Comparison of ENCODE assay signal across 8 mouse cellular contexts in the genomic region with DNA sequence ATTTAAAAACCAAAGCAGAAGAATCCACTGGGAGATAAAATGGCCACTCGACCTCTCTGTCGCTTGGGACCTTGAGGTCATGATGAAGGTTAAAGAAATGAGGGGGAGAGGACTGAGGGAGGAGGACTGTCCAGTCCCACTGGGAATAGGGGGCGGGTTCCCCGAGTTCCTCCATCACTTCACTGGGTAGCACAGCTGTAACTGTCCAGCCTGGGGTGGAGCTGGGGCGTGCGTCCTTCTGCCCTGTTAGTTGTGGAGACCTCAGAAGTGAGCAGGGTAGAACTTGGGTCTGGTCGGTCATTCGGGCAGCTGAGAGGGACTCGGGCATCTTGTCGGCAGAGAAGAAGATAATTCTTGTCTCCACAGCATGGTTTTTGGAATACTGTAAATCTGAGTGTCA. TPM values are rescaled to one million over a fixed set of nuclear protein-coding genes. Genes with fewer than 3 reads are reported as not detected.
DNase-seq lines count a peak whose midpoint lies in the region; ATAC-seq and TF ChIP-seq lines count a peak whose summit lies in the region.

No protein-coding gene starts in this region.

- H3K9me3 ChIP-seq in heart, embryonic 10.5 days, result no peaks in the 10 kb centered on the region
- H3K9me3 ChIP-seq in ES-E14 (ENCODE audit: control insufficient read depth, insufficient read depth, low read depth, low read length), result no peaks in the 10 kb centered on the region
- H3K9me3 ChIP-seq in heart, embryonic 16.5 days (replicated peaks; ENCODE audit: control insufficient read depth, low read length), result no peaks in the 10 kb centered on the region
- no peaks in the 10 kb centered on the region for H3K9me3 ChIP-seq in liver, postnatal 0 days (ENCODE audit: low read length)

- no peak for ATAC-seq in heart, embryonic 16.5 days (replicated peaks; ENCODE audit: extremely low read depth, insufficient read depth, low FRiP score)
- ATAC-seq in liver, postnatal 0 days, result no peak
- no peak for ATAC-seq in frontal cortex, adult (ENCODE audit: low TSS enrichment)

- 27% methylated on average over 10 of the region's 10 CpGs for WGBS in heart, embryonic 10.5 days
- 31% methylated on average over 10 of the region's 10 CpGs for WGBS in heart, embryonic 16.5 days
- 42% methylated on average over 10 of the region's 10 CpGs for WGBS in liver, postnatal 0 days (ENCODE audit: insufficient replicate concordance)

- peaks cover 5% of the 10 kb centered on the region; the same call in 1 of the 2 replicates for H3K27me3 ChIP-seq in heart, embryonic 10.5 days (ENCODE audit: insufficient read depth, poor library complexity, severe bottlenecking)
- no peaks in the 10 kb centered on the region for H3K27me3 ChIP-seq in heart, embryonic 16.5 days (ENCODE audit: control insufficient read depth, insufficient read depth, low read length)
- H3K27me3 ChIP-seq in liver, postnatal 0 days (ENCODE audit: insufficient read depth, low read length), result no peaks in the 10 kb centered on the region

- no peak for TF ChIP-seq EP300 in liver, postnatal 0 days (IDR thresholded peaks at IDR 0.05; ENCODE audit: low read depth)

- H3K4me1 ChIP-seq in heart, embryonic 10.5 days, result peaks cover 11% of the 10 kb centered on the region
- peaks cover 0 to 3% of the 10 kb centered on the region in 2 experiments; a peak in 1 of 4 replicates for H3K4me1 ChIP-seq in ES-E14 (ENCODE audit: control insufficient read depth in 2 of 2, insufficient read depth in 2 of 2, low read length in 2 of 2, poor library complexity in 1 of 2)
- H3K4me1 ChIP-seq in heart, embryonic 16.5 days (ENCODE audit: control insufficient read depth, insufficient read depth, low read length), result no peaks in the 10 kb centered on the region
- no peaks in the 10 kb centered on the region for H3K4me1 ChIP-seq in liver, postnatal 0 days (ENCODE audit: insufficient read depth)

- TF ChIP-seq CTCF in liver, postnatal 0 days (IDR thresholded peaks at IDR 0.05; ENCODE audit: low read depth), result no peak

- H3K27ac ChIP-seq in heart, embryonic 10.5 days, result peak overlapping the region; percentile 86
- no peak overlapping the region for H3K27ac ChIP-seq in ES-E14 (ENCODE audit: insufficient read depth, low read depth, low read length, poor library complexity, severe bottlenecking)
- peak overlapping the region; percentile 58; the same call in 1 of the 2 replicates for H3K27ac ChIP-seq in heart, embryonic 16.5 days (ENCODE audit: low read length)
- no peak overlapping the region for H3K27ac ChIP-seq in liver, postnatal 0 days (ENCODE audit: low read depth)

- no peak overlapping the region for H3K9ac ChIP-seq in ES-E14 (ENCODE audit: insufficient read depth, low read depth, low read length, poor library complexity, severe bottlenecking)
- peak overlapping the region; percentile 77 for H3K9ac ChIP-seq in heart, embryonic 16.5 days (ENCODE audit: low read length)
- peak overlapping the region; percentile 56 for H3K9ac ChIP-seq in liver, postnatal 0 days (replicated peaks)

- DNase-seq in heart, embryonic 10.5 days (ENCODE audit: low spot score), result peak; percentile 74
- no peak for DNase-seq in heart, adult 8-10 months (ENCODE audit: low spot score)
- DNase-seq in ES-E14 (ENCODE audit: low read depth, low spot score), result no peak
- no peak for DNase-seq in liver, postnatal 0 days
- DNase-seq in thymus, postnatal 36 days, result no peak
- no peak for DNase-seq in spleen, adult 12 weeks (ENCODE audit: low spot score)

- peak overlapping the region; percentile 72 for H3K4me2 ChIP-seq in heart, embryonic 16.5 days (ENCODE audit: low read depth, low read length)
- H3K4me2 ChIP-seq in liver, postnatal 0 days (ENCODE audit: low read depth, low read length), result peak overlapping the region; percentile 79

- in situ Hi-C loops in ES-E14 (cut with MboI; ENCODE audit: low sequenced_read_pairs in 2 of 2, unreplicated experiment in 2 of 2), result no loop called here

- H3K4me3 ChIP-seq in heart, embryonic 10.5 days, result peak overlapping the region; percentile 71
- peak overlapping the region; percentile 52 to 61; a peak in 3 of 4 replicates for H3K4me3 ChIP-seq in ES-E14 (ENCODE audit: insufficient read depth in 1 of 2, low read depth in 1 of 2, low read length in 2 of 2, poor library complexity in 1 of 2, severe bottlenecking in 1 of 2)
- peak overlapping the region; percentile 67 for H3K4me3 ChIP-seq in heart, embryonic 16.5 days (ENCODE audit: low read length)
- peak overlapping the region; percentile 51 for H3K4me3 ChIP-seq in liver, postnatal 0 days (ENCODE audit: low read depth, low read length)

- no peaks in the 10 kb centered on the region for H3K36me3 ChIP-seq in heart, embryonic 10.5 days
- no peaks in the 10 kb centered on the region for H3K36me3 ChIP-seq in ES-E14 (ENCODE audit: control insufficient read depth, insufficient read depth, low read length, poor library complexity, severe bottlenecking)
- H3K36me3 ChIP-seq in heart, embryonic 16.5 days (ENCODE audit: control insufficient read depth, insufficient read depth), result no peaks in the 10 kb centered on the region
- H3K36me3 ChIP-seq in liver, postnatal 0 days (replicated peaks; ENCODE audit: insufficient read depth, low read length), result no peaks in the 10 kb centered on the region

TF ChIP-seq in ES-E14, 5 proteins besides CTCF, POLR2A, EP300 and RAD21:
- no peak for TF ChIP-seq MAFK (IDR thresholded peaks at IDR 0.05; ENCODE audit: insufficient read depth, low read depth, low read length)
- TF ChIP-seq CHD2 (IDR thresholded peaks at IDR 0.05; ENCODE audit: low read depth, low read length), result no peak
- no peak for TF ChIP-seq ZNF384 (IDR thresholded peaks at IDR 0.05; ENCODE audit: low read depth, low read length)
- no peak for TF ChIP-seq ZC3H11A (IDR thresholded peaks at IDR 0.05; ENCODE audit: borderline replicate concordance, low read depth, low read length)
- TF ChIP-seq HCFC1 (IDR thresholded peaks at IDR 0.05; ENCODE audit: borderline replicate concordance, insufficient read depth, low read length), result no peak

RNA-seq across cellular contexts. Expression of gene H2-Eb1, which starts 3.6 kb away (rescaled TPM):
- 1.4 TPM in 2 replicates for polyA plus RNA-seq in heart, embryonic 10.5 days (2016; fragmentation: Nextera tagmentation; extraction: Ambion mirVana)
- total RNA-seq in heart, adult 8-10 months (2022), result 10 to 100 TPM; 15.1 to 32.1 (median 26.2) TPM
- total RNA-seq in ES-E14 (2012; rRNA removed), result 3.4 and 5.7 TPM in 2 replicates
- polyA plus RNA-seq in heart, embryonic 16.5 days (2015; fragmentation: Nextera tagmentation; extraction: Ambion mirVana), result 20.8 and 54.0 TPM in 2 replicates
- 8.2 and 9.3 TPM in 2 replicates for polyA plus RNA-seq in liver, postnatal 0 days (2015; fragmentation: Nextera tagmentation; extraction: Ambion mirVana)

RNA-seq across cellular contexts. Expression of gene H2-Eb2, which starts 16.2 kb away (rescaled TPM):
- not detected in 2 replicates for polyA plus RNA-seq in heart, embryonic 10.5 days (2016; fragmentation: Nextera tagmentation; extraction: Ambion mirVana)
- not detected for total RNA-seq in heart, adult 8-10 months (2022)
- total RNA-seq in ES-E14 (2012; rRNA removed), result not detected in 2 replicates
- polyA plus RNA-seq in heart, embryonic 16.5 days (2015; fragmentation: Nextera tagmentation; extraction: Ambion mirVana), result 0.11 and 0.42 TPM in 2 replicates
- polyA plus RNA-seq in liver, postnatal 0 days (2015; fragmentation: Nextera tagmentation; extraction: Ambion mirVana), result not detected in 2 replicates

RNA-seq across cellular contexts. Expression of gene H2-Aa, which starts 21.6 kb away (rescaled TPM):
- 0.11 TPM in 1 of 2 replicates, not detected in the other for polyA plus RNA-seq in heart, embryonic 10.5 days (2016; fragmentation: Nextera tagmentation; extraction: Ambion mirVana)
- total RNA-seq in heart, adult 8-10 months (2022), result 10 to 100 TPM; 15.7 to 28.3 (median 26.7) TPM
- total RNA-seq in ES-E14 (2012; rRNA removed), result 0.48 and 1.6 TPM in 2 replicates
- 35.2 and 72.7 TPM in 2 replicates for polyA plus RNA-seq in heart, embryonic 16.5 days (2015; fragmentation: Nextera tagmentation; extraction: Ambion mirVana)
- 12.0 and 15.3 TPM in 2 replicates for polyA plus RNA-seq in liver, postnatal 0 days (2015; fragmentation: Nextera tagmentation; extraction: Ambion mirVana)

RNA-seq across cellular contexts. Expression of gene Btnl2, which starts 45.4 kb away (rescaled TPM):
- 0.05 TPM in 1 of 2 replicates, not detected in the other for polyA plus RNA-seq in heart, embryonic 10.5 days (2016; fragmentation: Nextera tagmentation; extraction: Ambion mirVana)
- total RNA-seq in heart, adult 8-10 months (2022), result under 1 TPM; 0.16 to 0.68 (median 0.49) TPM
- total RNA-seq in ES-E14 (2012; rRNA removed), result not detected in 2 replicates
- polyA plus RNA-seq in heart, embryonic 16.5 days (2015; fragmentation: Nextera tagmentation; extraction: Ambion mirVana), result 0.09 TPM in 1 of 2 replicates, not detected in the other
- not detected in 2 replicates for polyA plus RNA-seq in liver, postnatal 0 days (2015; fragmentation: Nextera tagmentation; extraction: Ambion mirVana)

RNA-seq across cellular contexts. Expression of gene H2-Ab1, which starts 51.7 kb away (rescaled TPM):
- 13.2 and 14.6 TPM in 2 replicates for polyA plus RNA-seq in heart, embryonic 10.5 days (2016; fragmentation: Nextera tagmentation; extraction: Ambion mirVana)
- total RNA-seq in heart, adult 8-10 months (2022), result 10 to 100 TPM; 13.2 to 19.1 (median 15.6) TPM
- 1.9 and 2.9 TPM in 2 replicates for total RNA-seq in ES-E14 (2012; rRNA removed)
- polyA plus RNA-seq in heart, embryonic 16.5 days (2015; fragmentation: Nextera tagmentation; extraction: Ambion mirVana), result 79.1 and 172 TPM in 2 replicates
- polyA plus RNA-seq in liver, postnatal 0 days (2015; fragmentation: Nextera tagmentation; extraction: Ambion mirVana), result 22.7 and 24.9 TPM in 2 replicates

Comparison
In these comparisons a context has a peak if more than half of its experiments do, and no peak if none do; other contexts are left out.
1. RNA of gene H2-Aa, which starts 21.6 kb away (polyA plus RNA-seq): 35.2 to 72.7 TPM in heart, embryonic 16.5 days and 12.0 to 15.3 TPM in liver, postnatal 0 days; 0.11 TPM in heart, embryonic 10.5 days; every median in the first group is over 10 times any median in the second.
2. H3K27ac ChIP-seq: peak in heart, embryonic 10.5 days (single experiment) and heart, embryonic 16.5 days (single experiment); none in ES-E14 (single experiment) and liver, postnatal 0 days (single experiment).
3. Peak in every context shown above with its lines, with median percentiles within 50 percentile points of each other: H3K4me3 ChIP-seq.